Mouse (Mus musculus) cerebellum, adult 8-10 months (tissue): ENCODE measurements at regions not wholly inside any gene's neighbourhood (a gene's known extent, or its start where the extent isn't known, plus 50 kb on each side); places are given as distances from the start of the nearest gene placed in this dataset.
A peak's percentile ranks its signal among the peaks of the same experiment; 100 is the strongest.

Experiments
- DNase-seq: peaks from one replicate; pipeline ENCODE4 v3.0.0; 2022

- peak; percentile 56 for DNase-seq
Observed at GRCm38 (mm10) chr15:7459992-7460820, 62.0 kb upstream of the Egflam start.

- DNase-seq, result no peak
Observed at GRCm38 (mm10) chr15:7462549-7462948, 64.4 kb upstream of the Egflam start.

- no peak for DNase-seq
Observed at GRCm38 (mm10) chr15:7463444-7464350, 65.5 kb upstream of the Egflam start.

- no peak for DNase-seq
Observed at GRCm38 (mm10) chr15:7480211-7480610, 82.0 kb upstream of the Egflam start.

GRCm38 (mm10) chr15:7480792-7481210 lies 82.6 kb upstream of the Egflam start:
- DNase-seq, result no peak

GRCm38 (mm10) chr15:7483686-7484085 lies 85.5 kb upstream of the Egflam start:
- DNase-seq, result no peak

GRCm38 (mm10) chr15:7491091-7491490 lies 92.9 kb upstream of the Egflam start:
- peak; percentile 39 for DNase-seq

- DNase-seq, result no peak
Observed at GRCm38 (mm10) chr15:7493126-7493669, 95.0 kb upstream of the Egflam start.

GRCm38 (mm10) chr15:7497852-7498251 lies 99.7 kb upstream of the Egflam start:
- DNase-seq, result no peak

- no peak for DNase-seq
Observed at GRCm38 (mm10) chr15:7508535-7508934, 110.3 kb upstream of the Egflam start.

GRCm38 (mm10) chr15:7514743-7515273 lies 116.6 kb upstream of the Egflam start:
- no peak for DNase-seq

- DNase-seq, result peak; percentile 23
Observed at GRCm38 (mm10) chr15:7521611-7522010, 123.4 kb upstream of the Egflam start.

- no peak for DNase-seq
Observed at GRCm38 (mm10) chr15:7522902-7523786, 124.9 kb upstream of the Egflam start.

- DNase-seq, result no peak
Observed at GRCm38 (mm10) chr15:7530959-7531588, 132.9 kb upstream of the Egflam start.

- DNase-seq, result no peak
Observed at GRCm38 (mm10) chr15:7537858-7538257, 139.7 kb upstream of the Egflam start.

- no peak for DNase-seq
Observed at GRCm38 (mm10) chr15:7553190-7553895, 155.1 kb upstream of the Egflam start.

GRCm38 (mm10) chr15:7554433-7554832 lies 156.2 kb upstream of the Egflam start:
- DNase-seq, result no peak

- no peak for DNase-seq
Observed at GRCm38 (mm10) chr15:7563279-7563678, 165.1 kb upstream of the Egflam start.

- peak; percentile 7 for DNase-seq
Observed at GRCm38 (mm10) chr15:7563726-7564125, 165.5 kb upstream of the Egflam start.

- no peak for DNase-seq
Observed at GRCm38 (mm10) chr15:7572221-7572620, 174.0 kb upstream of the Egflam start.

GRCm38 (mm10) chr15:7574264-7574663 lies 176.1 kb upstream of the Egflam start:
- DNase-seq, result no peak
